Comparison of ENCODE assay signal across 9 mouse cellular contexts in the genomic region with DNA sequence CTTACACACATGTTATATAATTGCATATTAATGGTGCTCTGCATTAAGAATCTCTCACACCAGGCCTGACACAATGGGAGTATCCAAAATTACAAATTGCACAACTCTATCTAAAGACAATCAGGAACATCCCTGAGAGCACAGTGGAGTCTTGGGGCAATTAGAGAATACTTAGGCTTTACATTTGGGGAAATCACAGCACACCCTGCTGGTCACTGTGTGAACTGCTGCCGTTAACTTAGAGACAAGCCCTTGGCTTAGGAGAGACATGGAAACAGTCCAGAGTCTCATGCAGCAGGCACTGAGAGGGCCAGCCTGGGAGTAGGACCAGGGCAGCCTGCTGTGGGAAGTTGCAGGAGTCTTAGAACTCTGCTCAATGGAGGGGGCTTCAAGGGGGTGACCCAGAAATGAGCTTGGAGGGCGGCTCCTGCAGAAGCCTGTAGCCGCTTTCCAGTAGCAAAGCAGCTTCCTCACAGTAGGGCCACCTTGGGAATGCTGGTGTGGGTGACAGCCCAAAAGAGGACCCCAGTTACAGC. TPM values are rescaled to one million over a fixed set of nuclear protein-coding genes. Genes with fewer than 3 reads are reported as not detected.
DNase-seq lines count a peak whose midpoint lies in the region; ATAC-seq and TF ChIP-seq lines count a peak whose summit lies in the region.
"Had no signal": no experiment of that assay in that cellular context is flagged by ENCODE, and none has a peak within 500 bp of the region (broad histone marks: within the 10 kb centered on the region; RNA-seq: fewer than 3 reads in every experiment).

No protein-coding gene starts in this region.

- no peak overlapping the region for H3K4me2 ChIP-seq in liver, postnatal 0 days (ENCODE audit: low read depth, low read length)
- no peak overlapping the region for H3K4me2 ChIP-seq in stomach, postnatal 0 days (replicated peaks; ENCODE audit: low read depth)

- no peak for TF ChIP-seq EP300 in liver, postnatal 0 days (IDR thresholded peaks at IDR 0.05; ENCODE audit: low read depth)
- no peak for TF ChIP-seq EP300 in stomach, postnatal 0 days (optimal IDR thresholded peaks at IDR 0.05)

- intact Hi-C loops in gastrocnemius, postnatal 14 days (cut with DNase I; ENCODE audit: low total_unique reads) = no loop called here

- 0 out of 2 replicates have a peak, but pooled peaks cover 6% of the 10 kb centered on the region for H3K9me3 ChIP-seq in liver, postnatal 0 days (ENCODE audit: low read length)
- 0 out of 2 replicates have a peak, but pooled peaks cover 3% of the 10 kb centered on the region for H3K9me3 ChIP-seq in stomach, postnatal 0 days (ENCODE audit: control insufficient read depth, low read length)

- H3K36me3 ChIP-seq in liver, postnatal 0 days (replicated peaks; ENCODE audit: insufficient read depth, low read length) = no peaks in the 10 kb centered on the region
- H3K36me3 ChIP-seq in stomach, postnatal 0 days (ENCODE audit: control insufficient read depth, insufficient read depth, low read length) = no peaks in the 10 kb centered on the region

- no peak overlapping the region for H3K4me3 ChIP-seq in liver, postnatal 0 days (ENCODE audit: low read depth, low read length)
- H3K4me3 ChIP-seq in stomach, postnatal 0 days (ENCODE audit: low read depth, low read length) = no peak overlapping the region

- no peak overlapping the region for H3K27ac ChIP-seq in liver, postnatal 0 days (ENCODE audit: low read depth)
- H3K27ac ChIP-seq in stomach, postnatal 0 days (replicated peaks) = no peak overlapping the region

- peak; percentile 83 for TF ChIP-seq CTCF in liver, postnatal 0 days (IDR thresholded peaks at IDR 0.05; ENCODE audit: low read depth)
- TF ChIP-seq CTCF in stomach, postnatal 0 days (IDR thresholded peaks at IDR 0.05; ENCODE audit: low read depth) = peak; percentile 81

- peak; percentile 5 for DNase-seq in gastrocnemius, adult 18-20 months (ENCODE audit: low spot score)
- no peak for DNase-seq in gastrocnemius, postnatal 14 days
- DNase-seq in right cerebral cortex, adult 18-20 months = peak; percentile 12
- DNase-seq in right cerebral cortex, postnatal 25 days = no peak
- peak; percentile 72 for DNase-seq in brain, adult 2 months (ENCODE audit: low read depth, low spot score)
- DNase-seq in fibroblast of lung, adult 2 months (ENCODE audit: low read depth) = peak; percentile 29
- peak; percentile 52 for DNase-seq in liver, postnatal 0 days
- peak; percentile 44 for DNase-seq in stomach, postnatal 0 days (ENCODE audit: low spot score)

- no peak for ATAC-seq in liver, postnatal 0 days
- no peak; the same call in 1 of the 2 replicates for ATAC-seq in stomach, postnatal 0 days (ENCODE audit: low FRiP score, low TSS enrichment)

- 65% methylated on average over 3 of the region's 3 CpGs for WGBS in liver, postnatal 0 days (ENCODE audit: insufficient replicate concordance)
- WGBS in stomach, postnatal 0 days = 57% methylated on average over 3 of the region's 3 CpGs

- H3K4me1 ChIP-seq in liver, postnatal 0 days (ENCODE audit: insufficient read depth) = no peaks in the 10 kb centered on the region
- H3K4me1 ChIP-seq in stomach, postnatal 0 days (replicated peaks; ENCODE audit: control insufficient read depth, insufficient read depth) = no peaks in the 10 kb centered on the region

- H3K27me3 ChIP-seq in liver, postnatal 0 days (ENCODE audit: insufficient read depth, low read length) = no peaks in the 10 kb centered on the region
- no peaks in the 10 kb centered on the region for H3K27me3 ChIP-seq in stomach, postnatal 0 days (ENCODE audit: control insufficient read depth, insufficient read depth, low read length)

- no peak overlapping the region for H3K9ac ChIP-seq in liver, postnatal 0 days (replicated peaks)
- no peak overlapping the region for H3K9ac ChIP-seq in stomach, postnatal 0 days (ENCODE audit: low read length)

RNA-seq across cellular contexts. Expression of gene Oas1f, which starts 2.5 kb away (rescaled TPM):
- total RNA-seq in gastrocnemius, adult 18-20 months (2021) = not detected
- not detected for total RNA-seq in gastrocnemius, postnatal 14 days (2021)
- polyA plus RNA-seq in liver, postnatal 0 days (2015; fragmentation: Nextera tagmentation; extraction: Ambion mirVana) = not detected in 2 replicates
- not detected in 2 replicates for polyA plus RNA-seq in stomach, postnatal 0 days (2015; fragmentation: Nextera tagmentation; extraction: Ambion mirVana)
- total RNA-seq: left cerebral cortex, postnatal 36 days had no signal

RNA-seq across cellular contexts. Expression of gene Oas1h, which starts 11.6 kb away (rescaled TPM):
- not detected for total RNA-seq in gastrocnemius, adult 18-20 months (2021)
- not detected for total RNA-seq in gastrocnemius, postnatal 14 days (2021)
- not detected in 2 replicates for polyA plus RNA-seq in liver, postnatal 0 days (2015; fragmentation: Nextera tagmentation; extraction: Ambion mirVana)
- not detected in 2 replicates for polyA plus RNA-seq in stomach, postnatal 0 days (2015; fragmentation: Nextera tagmentation; extraction: Ambion mirVana)
- total RNA-seq: left cerebral cortex, postnatal 36 days had no signal

RNA-seq across cellular contexts. Expression of gene Oas1c, which starts 37.4 kb away (rescaled TPM):
- total RNA-seq in gastrocnemius, adult 18-20 months (2021) = under 1 TPM in 1 of 2 experiments, not detected in 1; 0.09 TPM
- under 1 TPM; 0.35 to 0.38 TPM for total RNA-seq in gastrocnemius, postnatal 14 days (2021)
- polyA plus RNA-seq in liver, postnatal 0 days (2015; fragmentation: Nextera tagmentation; extraction: Ambion mirVana) = 0.58 and 0.60 TPM in 2 replicates
- polyA plus RNA-seq in stomach, postnatal 0 days (2015; fragmentation: Nextera tagmentation; extraction: Ambion mirVana) = 1.1 and 1.2 TPM in 2 replicates

RNA-seq across cellular contexts. Expression of gene Oas1g, which starts 37.7 kb away (rescaled TPM):
- total RNA-seq in gastrocnemius, adult 18-20 months (2021) = not detected
- total RNA-seq in gastrocnemius, postnatal 14 days (2021) = under 1 TPM in 1 of 2 experiments, not detected in 1; 0.16 TPM
- 2.5 and 2.9 TPM in 2 replicates for polyA plus RNA-seq in liver, postnatal 0 days (2015; fragmentation: Nextera tagmentation; extraction: Ambion mirVana)
- polyA plus RNA-seq in stomach, postnatal 0 days (2015; fragmentation: Nextera tagmentation; extraction: Ambion mirVana) = 4.7 and 5.1 TPM in 2 replicates

RNA-seq across cellular contexts. Expression of gene Oas1e, which starts 54.3 kb away (rescaled TPM):
- total RNA-seq in gastrocnemius, adult 18-20 months (2021) = not detected
- total RNA-seq in gastrocnemius, postnatal 14 days (2021) = not detected
- polyA plus RNA-seq in liver, postnatal 0 days (2015; fragmentation: Nextera tagmentation; extraction: Ambion mirVana) = 0.15 and 0.20 TPM in 2 replicates
- polyA plus RNA-seq in stomach, postnatal 0 days (2015; fragmentation: Nextera tagmentation; extraction: Ambion mirVana) = not detected in 2 replicates
- total RNA-seq: left cerebral cortex, postnatal 36 days had no signal

Comparison
In these comparisons a context has a peak if more than half of its experiments do, and no peak if none do; other contexts are left out.
1. DNase-seq: peak in gastrocnemius, adult 18-20 months (single experiment), right cerebral cortex, adult 18-20 months (single experiment), brain, adult 2 months (single experiment), fibroblast of lung, adult 2 months (single experiment), liver, postnatal 0 days (single experiment) and stomach, postnatal 0 days (single experiment); none in gastrocnemius, postnatal 14 days (single experiment) and right cerebral cortex, postnatal 25 days (single experiment).